Mouse (Mus musculus): ENCODE results near the gene Tcte1. TPM values are rescaled to one million over a fixed set of nuclear protein-coding genes. Genes with fewer than 3 reads are reported as not detected.

The Tcte1 gene
- polyA plus RNA-seq, 1 experiment: 0.12 TPM

- H3K4me3 ChIP-seq (replicated peaks): no peak overlapping the region
- H3K36me3 ChIP-seq (replicated peaks; ENCODE audit: low read length): peaks cover 48% of the 10 kb centered on the region
- H3K27me3 ChIP-seq (replicated peaks): peaks cover 25% of the 10 kb centered on the region
- TF ChIP-seq FLI1 (IDR thresholded peaks at IDR 0.05; ENCODE audit: low read length): no peak
- no peak for TF ChIP-seq GATA1 (IDR thresholded peaks at IDR 0.05; ENCODE audit: borderline replicate concordance, low read length)
- H3K9me3 ChIP-seq: no peaks in the 10 kb centered on the region
- H3K4me1 ChIP-seq: peaks cover 62% of the 10 kb centered on the region
These were observed 36.7 kb downstream of the Tcte1 start for GRCm38 (mm10) chr17:45559732-45560525.

GRCm38 (mm10) chr17:45563216-45563615, 40.0 kb downstream of the Tcte1 start:
- peaks cover 15% of the 10 kb centered on the region for H3K27me3 ChIP-seq (replicated peaks)
- H3K36me3 ChIP-seq (replicated peaks; ENCODE audit: low read length): peaks cover 76% of the 10 kb centered on the region
- H3K9me3 ChIP-seq: no peaks in the 10 kb centered on the region
- H3K4me3 ChIP-seq (replicated peaks): no peak overlapping the region
- peaks cover 61% of the 10 kb centered on the region for H3K4me1 ChIP-seq
- TF ChIP-seq GATA1 (IDR thresholded peaks at IDR 0.05; ENCODE audit: borderline replicate concordance, low read length): no peak
- TF ChIP-seq FLI1 (IDR thresholded peaks at IDR 0.05; ENCODE audit: low read length): no peak

- Histone ChIP-seq H3K27me3 (replicated peaks) (peaks cover 11% of the 10 kb centered on the region), H3K9me3 (no peaks in the 10 kb centered on the region), H3K36me3 (replicated peaks; ENCODE audit: low read length) (peaks cover 76% of the 10 kb centered on the region), H3K4me1 (peaks cover 58% of the 10 kb centered on the region), H3K4me3 (replicated peaks) (peak within 1 kb of the TSS; percentile 99)
- no peak for TF ChIP-seq GATA1 (IDR thresholded peaks at IDR 0.05; ENCODE audit: borderline replicate concordance, low read length)
- TF ChIP-seq FLI1 (IDR thresholded peaks at IDR 0.05; ENCODE audit: low read length): 0 out of 2 replicates have a peak, but pooled peaks have one; percentile 26
These were observed 40.7 kb downstream of the Tcte1 start, which contains the start of gene Slc35b2 for GRCm38 (mm10) chr17:45563655-45564530. Gene Slc35b2, plus strand, starts transcription at chr17:45563874.

GRCm38 (mm10) chr17:45564531-45565084, 41.4 kb downstream of the Tcte1 start:
- no peaks in the 10 kb centered on the region for H3K9me3 ChIP-seq
- H3K4me1 ChIP-seq: peaks cover 57% of the 10 kb centered on the region
- H3K4me3 ChIP-seq (replicated peaks): peak overlapping the region; percentile 99
- H3K27me3 ChIP-seq (replicated peaks): peaks cover 7% of the 10 kb centered on the region
- H3K36me3 ChIP-seq (replicated peaks; ENCODE audit: low read length): peaks cover 78% of the 10 kb centered on the region
- TF ChIP-seq GATA1 (IDR thresholded peaks at IDR 0.05; ENCODE audit: borderline replicate concordance, low read length) (no peak), FLI1 (IDR thresholded peaks at IDR 0.05; ENCODE audit: low read length) (no peak)

- peaks cover 78% of the 10 kb centered on the region for H3K36me3 ChIP-seq (replicated peaks; ENCODE audit: low read length)
- H3K9me3 ChIP-seq: no peaks in the 10 kb centered on the region
- H3K27me3 ChIP-seq (replicated peaks): peaks cover 5% of the 10 kb centered on the region
- peak overlapping the region; percentile 99 for H3K4me3 ChIP-seq (replicated peaks)
- peaks cover 60% of the 10 kb centered on the region for H3K4me1 ChIP-seq
- TF ChIP-seq GATA1 (IDR thresholded peaks at IDR 0.05; ENCODE audit: borderline replicate concordance, low read length): no peak
These were observed 41.9 kb downstream of the Tcte1 start for GRCm38 (mm10) chr17:45565103-45565502.

- H3K9me3 ChIP-seq: no peaks in the 10 kb centered on the region
- peaks cover 63% of the 10 kb centered on the region for H3K4me1 ChIP-seq
- no peak overlapping the region for H3K4me3 ChIP-seq (replicated peaks)
- H3K36me3 ChIP-seq (replicated peaks; ENCODE audit: low read length): peaks cover 78% of the 10 kb centered on the region
- no peaks in the 10 kb centered on the region for H3K27me3 ChIP-seq (replicated peaks)
- TF ChIP-seq FLI1 (IDR thresholded peaks at IDR 0.05; ENCODE audit: low read length): no peak
- no peak for TF ChIP-seq GATA1 (IDR thresholded peaks at IDR 0.05; ENCODE audit: borderline replicate concordance, low read length)
These were observed 42.8 kb downstream of the Tcte1 start for GRCm38 (mm10) chr17:45566031-45566359.

- H3K4me1 ChIP-seq: peaks cover 69% of the 10 kb centered on the region
- TF ChIP-seq FLI1 (IDR thresholded peaks at IDR 0.05; ENCODE audit: low read length): no peak
- no peak for TF ChIP-seq GATA1 (IDR thresholded peaks at IDR 0.05; ENCODE audit: borderline replicate concordance, low read length)
- H3K9me3 ChIP-seq: no peaks in the 10 kb centered on the region
- H3K27me3 ChIP-seq (replicated peaks): no peaks in the 10 kb centered on the region
- H3K36me3 ChIP-seq (replicated peaks; ENCODE audit: low read length): peaks cover 81% of the 10 kb centered on the region
- no peak overlapping the region for H3K4me3 ChIP-seq (replicated peaks)
These were observed 43.3 kb downstream of the Tcte1 start for GRCm38 (mm10) chr17:45566360-45567161.

GRCm38 (mm10) chr17:45567162-45567601, 43.9 kb downstream of the Tcte1 start:
- peaks cover 79% of the 10 kb centered on the region for H3K36me3 ChIP-seq (replicated peaks; ENCODE audit: low read length)
- no peaks in the 10 kb centered on the region for H3K9me3 ChIP-seq
- no peak overlapping the region for H3K4me3 ChIP-seq (replicated peaks)

GRCm38 (mm10) chr17:45568990-45569389, 45.8 kb downstream of the Tcte1 start:
- no peaks in the 10 kb centered on the region for H3K27me3 ChIP-seq (replicated peaks)
- peaks cover 64% of the 10 kb centered on the region for H3K4me1 ChIP-seq
- H3K36me3 ChIP-seq (replicated peaks; ENCODE audit: low read length): peaks cover 71% of the 10 kb centered on the region
- no peak overlapping the region for H3K4me3 ChIP-seq (replicated peaks)
- H3K9me3 ChIP-seq: no peaks in the 10 kb centered on the region
- TF ChIP-seq GATA1 (IDR thresholded peaks at IDR 0.05; ENCODE audit: borderline replicate concordance, low read length) (no peak), FLI1 (IDR thresholded peaks at IDR 0.05; ENCODE audit: low read length) (no peak)

More at GRCm38 (mm10) chr17:45567162-45567601, 43.9 kb downstream of the Tcte1 start:
- Histone ChIP-seq H3K4me1 (peaks cover 71% of the 10 kb centered on the region), H3K27me3 (replicated peaks) (no peaks in the 10 kb centered on the region)
- TF ChIP-seq FLI1 (IDR thresholded peaks at IDR 0.05; ENCODE audit: low read length): no peak
- no peak for TF ChIP-seq GATA1 (IDR thresholded peaks at IDR 0.05; ENCODE audit: borderline replicate concordance, low read length)

Data from megakaryocyte, embryonic 14.5 days (primary cell).